Mouse (Mus musculus) bone marrow macrophage, adult 2 months (primary cell): ENCODE measurements at regions not wholly inside any gene's neighbourhood (a gene's known extent, or its start where the extent isn't known, plus 50 kb on each side); places are given as distances from the start of the nearest gene placed in this dataset.

Experiments
- CTCF ChIP-seq: IDR thresholded peaks from 2 replicates; pipeline ENCODE4 v1.5.1; 2012; ENCODE audit warnings: low read depth, mild to moderate bottlenecking, low read length, moderate library complexity
- POLR2A ChIP-seq: IDR thresholded peaks from 2 replicates; pipeline ENCODE4 v1.6.1; 2012; ENCODE audit warnings: mild to moderate bottlenecking, low read depth, low read length, borderline replicate concordance

DNA sequence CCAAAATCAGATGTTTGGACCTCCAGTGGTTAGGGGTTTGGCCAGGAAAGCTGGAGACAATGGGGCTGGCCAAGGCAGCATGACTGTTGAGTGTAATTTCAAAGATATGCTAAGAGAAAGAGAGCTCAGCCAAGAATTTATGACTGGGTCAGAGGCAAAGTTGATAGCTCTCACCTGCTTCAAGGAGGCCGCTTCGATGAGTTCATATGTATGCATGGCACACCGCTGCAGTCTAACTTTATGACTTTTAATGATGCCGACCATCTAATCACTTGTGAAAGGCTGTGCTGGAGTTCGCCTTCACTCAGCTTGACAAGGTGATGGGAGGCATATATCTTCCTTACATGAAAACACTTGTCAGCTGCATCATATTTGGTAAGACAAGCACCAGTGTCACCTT is 225.4 kb upstream of the Ednra start:
- TF ChIP-seq CTCF (no peak), POLR2A (no peak)
